Mouse (Mus musculus) midbrain, embryonic 12.5 days (tissue): ENCODE measurements at regions not wholly inside any gene's neighbourhood (a gene's known extent, or its start where the extent isn't known, plus 50 kb on each side); places are given as distances from the start of the nearest gene placed in this dataset.

Source experiments
- ATAC-seq: fragments of 200-750 bp; cut with Nextera tagmentation; 2 replicates; pipeline ENCODE4 v1.8.0; 2017; ENCODE audit warnings: low read depth, moderate TSS enrichment, moderate library complexity; ENCODE audit not compliant: low FRiP score
- H3K27ac ChIP-seq: fragments of 300-500 bp; sonication (generic); replicated peaks from 2 replicates; pipeline ENCODE4 v1.5.1; 2016; ENCODE audit warnings: mild to moderate bottlenecking
- H3K27me3 ChIP-seq: fragments of 300-500 bp; sonication (generic); 2 replicates; pipeline ENCODE4 v1.6.1; 2016; ENCODE audit warnings: mild to moderate bottlenecking
- H3K36me3 ChIP-seq: fragments of 300-500 bp; sonication (generic); 2 replicates; pipeline ENCODE4 v1.6.1; 2016
- H3K4me1 ChIP-seq: fragments of 300-500 bp; sonication (generic); 2 replicates; pipeline ENCODE4 v1.6.1; 2016
- H3K4me2 ChIP-seq: fragments of 300-500 bp; sonication (generic); replicated peaks from 2 replicates; pipeline ENCODE4 v1.6.1; 2016; ENCODE audit warnings: mild to moderate bottlenecking, moderate library complexity
- H3K4me3 ChIP-seq: fragments of 300-500 bp; sonication (generic); 2 replicates; pipeline ENCODE4 v1.5.1; 2016; ENCODE audit warnings: mild to moderate bottlenecking
- H3K9ac ChIP-seq: fragments of 300-500 bp; sonication (generic); replicated peaks from 2 replicates; pipeline ENCODE4 v1.6.1; 2016; ENCODE audit warnings: mild to moderate bottlenecking, moderate library complexity
- H3K9me3 ChIP-seq: fragments of 300-500 bp; sonication (generic); 2 replicates; pipeline ENCODE4 v1.6.1; 2016; ENCODE audit warnings: mild to moderate bottlenecking
- WGBS: fragments of 180-500 bp; shearing (Covaris S2); methylation state at CpG from one replicate; pipeline ENCODE4 v1.1.7; 2016; 5-methylcytosine and 5-hydroxymethylcytosine counted together

DNA sequence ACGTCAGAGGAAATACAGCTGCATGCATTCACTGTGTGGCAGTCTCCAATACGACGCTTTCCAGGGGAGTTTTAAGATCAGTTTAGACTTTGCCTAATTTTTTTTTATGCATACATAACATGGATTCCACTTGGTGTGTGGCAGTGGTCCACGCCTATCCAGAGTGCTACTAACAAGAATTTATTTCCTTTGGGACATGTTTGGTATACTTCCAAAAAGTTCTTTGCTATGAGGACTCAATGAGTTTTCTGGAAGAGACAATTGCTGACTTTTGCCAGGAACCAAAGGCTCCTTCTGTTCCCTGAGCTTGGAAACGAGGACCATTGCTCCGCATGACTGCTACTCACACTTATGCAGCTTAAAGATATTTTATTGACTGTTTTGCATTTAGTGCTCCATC, 59.2 kb downstream of the Marcks start:
- no peak for ATAC-seq
- H3K4me3 ChIP-seq, result no peak overlapping the region
- no peaks in the 10 kb centered on the region for H3K9me3 ChIP-seq
- H3K27ac ChIP-seq, result no peak overlapping the region
- H3K4me1 ChIP-seq, result peaks cover 19% of the 10 kb centered on the region
- 86% methylated on average over 6 of the region's 6 CpGs for WGBS
- H3K27me3 ChIP-seq, result no peaks in the 10 kb centered on the region
- no peaks in the 10 kb centered on the region for H3K36me3 ChIP-seq
- H3K4me2 ChIP-seq, result no peak overlapping the region
- no peak overlapping the region for H3K9ac ChIP-seq

DNA sequence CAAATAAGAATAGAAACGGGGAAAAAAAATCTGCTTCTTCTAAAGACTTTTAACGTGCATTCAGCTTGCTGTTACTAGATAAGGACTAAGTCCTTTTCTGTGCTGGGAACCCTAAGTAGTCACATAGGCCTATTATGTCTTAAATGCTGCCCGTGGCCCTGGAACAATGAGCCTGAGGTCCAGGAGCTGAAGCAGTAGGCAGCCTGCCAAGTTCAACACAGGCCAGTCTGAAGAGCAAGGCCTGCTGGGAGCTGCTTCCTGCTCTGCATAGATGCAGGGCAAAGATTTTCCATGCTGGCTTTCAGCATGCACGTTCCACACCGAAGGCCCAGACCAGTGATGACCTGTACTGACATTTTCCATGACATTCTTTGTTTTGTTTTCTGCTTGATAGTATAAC, 60.3 kb downstream of the Marcks start:
- H3K9me3 ChIP-seq, result no peaks in the 10 kb centered on the region
- H3K27ac ChIP-seq, result peak overlapping the region; percentile 66
- WGBS, result 11% methylated on average over 5 of the region's 5 CpGs
- H3K4me1 ChIP-seq, result peaks cover 19% of the 10 kb centered on the region
- no peaks in the 10 kb centered on the region for H3K36me3 ChIP-seq
- no peaks in the 10 kb centered on the region for H3K27me3 ChIP-seq
- no peak overlapping the region for H3K4me2 ChIP-seq
- peak; percentile 88 for ATAC-seq
- no peak overlapping the region for H3K4me3 ChIP-seq
- no peak overlapping the region for H3K9ac ChIP-seq

DNA sequence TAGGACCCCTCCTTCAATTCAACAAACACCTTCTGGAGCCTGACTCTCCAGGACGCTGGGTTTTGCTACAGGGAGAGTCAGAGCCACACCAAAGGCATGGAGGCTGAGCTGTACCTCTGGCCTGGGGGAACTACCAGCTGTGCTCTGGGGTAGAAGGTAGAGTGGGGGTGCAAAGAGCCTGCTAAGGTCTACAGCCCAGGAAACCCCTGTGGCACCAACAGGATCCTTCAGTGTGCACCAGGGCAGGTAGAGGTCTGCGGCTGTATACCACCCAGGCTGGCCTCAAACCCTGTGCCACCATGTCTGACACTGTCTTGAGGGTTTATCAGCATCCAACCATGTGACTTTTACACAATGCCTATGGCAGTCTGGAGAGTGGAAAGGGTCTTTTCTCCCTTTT, 61.0 kb downstream of the Marcks start:
- H3K27me3 ChIP-seq, result no peaks in the 10 kb centered on the region
- no peak overlapping the region for H3K4me3 ChIP-seq
- peaks cover 19% of the 10 kb centered on the region for H3K4me1 ChIP-seq
- WGBS, result 91% methylated on average over 2 of the region's 2 CpGs
- 0 out of 2 replicates have a peak, but pooled peaks have one; percentile 16 for ATAC-seq
- no peak overlapping the region for H3K4me2 ChIP-seq
- no peaks in the 10 kb centered on the region for H3K36me3 ChIP-seq
- no peak overlapping the region for H3K9ac ChIP-seq
- peak overlapping the region; percentile 66 for H3K27ac ChIP-seq
- H3K9me3 ChIP-seq, result no peaks in the 10 kb centered on the region

DNA sequence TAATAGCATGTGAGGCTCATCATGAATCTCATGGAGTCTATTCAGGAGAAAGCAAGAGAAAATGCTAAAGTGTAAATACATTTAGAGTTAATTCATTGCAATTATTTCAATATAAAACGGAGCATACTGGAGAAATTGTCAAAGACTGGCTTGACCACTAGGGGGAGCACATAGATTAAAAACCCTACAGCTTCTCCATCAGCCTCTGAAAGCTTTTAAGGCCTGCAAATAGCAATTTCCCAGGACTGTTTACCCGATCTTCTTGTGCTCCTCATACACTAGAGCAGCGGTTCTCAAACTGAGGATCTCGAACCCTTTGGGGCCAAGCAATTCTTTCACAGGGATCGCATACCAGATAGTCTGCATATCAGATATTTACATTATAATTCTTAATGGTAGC, 65.9 kb downstream of the Marcks start:
- Histone ChIP-seq H3K36me3 (no peaks in the 10 kb centered on the region), H3K4me1 (peaks cover 4% of the 10 kb centered on the region; the same call in 1 of the 2 replicates), H3K4me3 (no peak overlapping the region), H3K9me3 (no peaks in the 10 kb centered on the region), H3K27me3 (no peaks in the 10 kb centered on the region), H3K27ac (no peak overlapping the region), H3K4me2 (no peak overlapping the region), H3K9ac (no peak overlapping the region)
- WGBS, result 16% methylated on average over 5 of the region's 5 CpGs
- ATAC-seq, result peak; percentile 72

DNA sequence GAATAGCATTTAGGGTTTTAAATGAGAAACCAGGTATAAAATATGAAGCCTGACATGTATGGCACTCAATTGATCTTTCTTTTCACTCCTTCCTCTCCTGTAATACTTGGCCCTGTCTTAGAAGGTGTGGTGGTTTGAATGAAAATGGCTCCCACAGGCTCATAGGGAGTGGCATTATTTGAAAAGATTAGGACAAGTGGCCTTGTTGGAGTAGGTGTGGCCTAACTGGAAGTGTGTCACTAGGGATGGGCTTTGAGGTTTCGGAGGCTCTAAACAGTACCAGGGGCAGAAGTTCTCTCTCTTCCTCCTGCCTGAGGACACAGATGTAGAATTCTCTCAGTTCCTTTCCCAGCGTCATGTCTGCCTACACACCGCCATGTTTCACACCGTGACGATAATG, 66.7 kb downstream of the Marcks start:
- Histone ChIP-seq H3K9ac (no peak overlapping the region), H3K27me3 (no peaks in the 10 kb centered on the region), H3K4me3 (no peak overlapping the region), H3K4me2 (no peak overlapping the region), H3K4me1 (no peaks in the 10 kb centered on the region; the same call in 1 of the 2 replicates), H3K36me3 (no peaks in the 10 kb centered on the region), H3K27ac (no peak overlapping the region), H3K9me3 (no peaks in the 10 kb centered on the region)
- 0 out of 2 replicates have a peak, but pooled peaks have one; percentile 32 for ATAC-seq
- 92% methylated on average over 5 of the region's 5 CpGs for WGBS

DNA sequence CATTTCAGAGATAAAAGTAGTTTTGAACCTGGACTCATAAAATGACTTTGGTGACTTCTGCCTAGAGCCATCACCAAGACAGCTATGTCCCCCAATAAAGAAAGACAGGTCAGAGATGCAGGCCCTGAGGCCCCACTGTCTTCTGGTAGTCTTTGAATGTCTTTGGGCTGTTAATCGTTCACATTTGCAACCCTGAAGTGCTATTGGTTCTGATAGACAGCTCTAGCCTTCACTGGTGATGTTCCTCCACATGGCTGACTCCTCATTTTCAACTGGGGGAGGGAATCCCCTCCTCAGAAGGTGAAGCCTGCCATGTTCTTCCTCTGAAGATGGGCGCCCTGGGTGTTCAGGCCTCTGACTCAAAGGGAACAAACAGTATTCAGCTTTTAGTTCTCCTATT, 67.3 kb downstream of the Marcks start:
- Histone ChIP-seq H3K4me3 (no peak overlapping the region), H3K9me3 (no peaks in the 10 kb centered on the region), H3K36me3 (no peaks in the 10 kb centered on the region), H3K4me1 (no peaks in the 10 kb centered on the region; the same call in 1 of the 2 replicates), H3K27me3 (no peaks in the 10 kb centered on the region), H3K4me2 (no peak overlapping the region), H3K9ac (no peak overlapping the region), H3K27ac (no peak overlapping the region)
- WGBS, result 84% methylated on average over 2 of the region's 2 CpGs
- no peak for ATAC-seq
